Mouse (Mus musculus): ENCODE measurements around the gene Grik3. TPM values are rescaled to one million over a fixed set of nuclear protein-coding genes. Genes with fewer than 3 reads are reported as not detected.

The Grik3 gene
- polyA plus RNA-seq, 1 experiment from 2014 or later = 3.3 TPM

DNA sequence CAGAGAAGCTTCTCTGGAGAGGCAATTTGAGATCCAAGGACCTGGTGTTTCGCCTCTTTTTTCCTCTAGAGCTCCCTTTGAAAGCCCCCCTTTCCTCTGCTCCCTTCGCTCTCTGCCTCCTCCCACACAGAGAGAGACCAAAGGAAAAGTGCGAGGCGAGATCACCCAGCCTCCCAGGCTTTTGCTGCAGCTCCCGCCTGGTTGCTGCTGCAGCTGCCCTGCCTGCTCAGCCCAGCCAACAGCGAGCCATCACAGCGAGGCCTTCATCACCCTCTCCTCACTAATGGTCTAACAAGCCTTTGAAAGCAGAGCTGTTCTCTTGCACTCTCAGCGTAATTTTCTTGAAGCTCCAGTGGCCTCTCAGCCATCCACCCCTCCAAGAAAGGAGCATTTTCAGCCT is 196.6 kb downstream of the Grik3 start:
- H3K4me2 ChIP-seq (replicated peaks) = no peak overlapping the region
- no peak overlapping the region for H3K27ac ChIP-seq
- no peaks in the 10 kb centered on the region for H3K36me3 ChIP-seq

DNA sequence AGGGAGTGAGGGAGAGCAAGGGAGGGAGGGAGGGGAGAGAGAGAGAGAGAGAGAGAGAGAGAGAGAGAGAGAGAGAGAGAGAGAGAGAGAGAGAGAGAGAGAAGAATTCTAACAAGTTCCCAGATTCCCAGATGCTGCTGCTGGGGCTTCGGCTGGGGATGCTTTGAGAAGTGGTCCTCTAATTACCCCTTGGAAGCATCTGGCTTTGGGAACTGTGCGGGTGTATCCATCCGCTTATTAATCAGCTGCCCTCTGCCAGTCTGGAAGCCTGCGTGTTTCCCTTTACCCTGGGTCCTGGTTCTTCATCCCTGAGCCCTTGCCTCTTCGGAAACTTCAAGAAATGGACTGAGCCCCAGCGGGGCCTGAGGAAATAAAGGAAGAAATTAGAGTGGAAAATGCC is 204.9 kb downstream of the Grik3 start:
- Histone ChIP-seq H3K9me3 (no peaks in the 10 kb centered on the region), H3K27ac (no peak overlapping the region), H3K4me3 (no peak overlapping the region), H3K4me1 (peaks cover 30% of the 10 kb centered on the region), H3K9ac (no peak overlapping the region), H3K36me3 (no peaks in the 10 kb centered on the region), H3K27me3 (replicated peaks) (peaks cover 6% of the 10 kb centered on the region), H3K4me2 (replicated peaks) (peak overlapping the region; percentile 34)
- 26% methylated on average over 6 of the region's 6 CpGs for WGBS
- no peak for ATAC-seq (ENCODE audit: low FRiP score, low read depth)

More for the DNA sequence above, 196.6 kb downstream of the Grik3 start:
- ATAC-seq (ENCODE audit: low FRiP score, low read depth) = no peak
- no peak overlapping the region for H3K9ac ChIP-seq
- no peaks in the 10 kb centered on the region for H3K9me3 ChIP-seq
- H3K4me3 ChIP-seq = no peak overlapping the region
- H3K27me3 ChIP-seq (replicated peaks) = no peaks in the 10 kb centered on the region
- WGBS = 33% methylated on average over 8 of the region's 8 CpGs
- no peaks in the 10 kb centered on the region for H3K4me1 ChIP-seq

DNA sequence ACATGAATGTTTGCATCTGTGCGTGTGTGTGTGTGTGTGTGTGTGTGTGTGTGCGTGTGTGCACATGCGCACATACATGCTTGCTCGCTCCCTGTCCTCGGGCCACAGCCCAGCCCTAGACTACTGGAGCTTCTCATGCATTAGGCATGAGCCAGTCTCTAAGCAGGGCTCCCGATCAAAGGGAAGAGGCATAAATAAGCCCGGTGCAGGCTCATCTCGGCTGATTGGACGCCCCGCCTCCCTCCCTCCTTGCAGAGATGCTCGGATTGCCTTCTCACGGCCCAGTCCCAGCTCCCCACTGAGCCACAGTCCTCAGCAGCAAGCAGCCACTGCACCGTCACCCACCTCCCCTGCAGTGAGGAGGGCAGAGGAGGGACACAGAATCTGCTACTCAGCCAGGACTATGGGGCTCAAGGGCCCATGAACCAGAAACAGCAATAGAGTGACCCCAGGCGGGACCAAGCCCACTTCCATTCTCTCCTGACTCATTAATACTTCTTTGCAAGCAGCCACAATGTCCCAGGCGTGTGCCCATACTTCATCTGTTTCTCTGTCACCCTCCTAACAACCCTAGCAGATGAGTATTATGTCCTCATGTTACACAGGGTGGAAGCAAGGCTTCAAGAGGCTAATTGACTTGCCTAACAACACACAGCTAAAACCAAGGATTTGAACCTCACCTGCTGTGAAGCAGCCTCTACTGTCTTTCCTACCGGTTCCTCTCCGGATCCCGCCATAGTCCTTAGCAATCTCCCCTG is 205.9 kb downstream of the Grik3 start:
- peaks cover 30% of the 10 kb centered on the region for H3K4me1 ChIP-seq
- H3K36me3 ChIP-seq = no peaks in the 10 kb centered on the region
- H3K9me3 ChIP-seq = no peaks in the 10 kb centered on the region
- peaks cover 6% of the 10 kb centered on the region for H3K27me3 ChIP-seq (replicated peaks)
- H3K9ac ChIP-seq = no peak overlapping the region
- H3K27ac ChIP-seq = 0 out of 2 replicates have a peak overlapping the region, but pooled peaks have one; percentile 47
- WGBS = 8% methylated on average over 18 of the region's 18 CpGs
- ATAC-seq (ENCODE audit: low FRiP score, low read depth) = peak; percentile 98
- H3K4me3 ChIP-seq = no peak overlapping the region
- peak overlapping the region; percentile 40 for H3K4me2 ChIP-seq (replicated peaks)

GRCm38 (mm10) chr4:125697626-125698025 is 207.1 kb downstream of the Grik3 start:
- H3K27ac ChIP-seq = no peak overlapping the region
- WGBS = 23% methylated on average over 9 of the region's 9 CpGs
- H3K36me3 ChIP-seq = no peaks in the 10 kb centered on the region
- H3K9ac ChIP-seq = no peak overlapping the region; the same call in 1 of the 2 replicates
- H3K4me1 ChIP-seq = peaks cover 30% of the 10 kb centered on the region
- no peak for ATAC-seq (ENCODE audit: low FRiP score, low read depth)
- H3K4me3 ChIP-seq = no peak overlapping the region
- H3K4me2 ChIP-seq (replicated peaks) = no peak overlapping the region
- no peaks in the 10 kb centered on the region for H3K9me3 ChIP-seq
- H3K27me3 ChIP-seq (replicated peaks) = peaks cover 6% of the 10 kb centered on the region

GRCm38 (mm10) chr4:125699056-125699455 is 208.6 kb downstream of the Grik3 start:
- Histone ChIP-seq H3K4me1 (peaks cover 36% of the 10 kb centered on the region), H3K4me3 (no peak overlapping the region), H3K27ac (no peak overlapping the region), H3K36me3 (no peaks in the 10 kb centered on the region), H3K9me3 (no peaks in the 10 kb centered on the region), H3K4me2 (replicated peaks) (no peak overlapping the region), H3K27me3 (replicated peaks) (peaks cover 6% of the 10 kb centered on the region), H3K9ac (no peak overlapping the region)
- WGBS = 90% methylated on average over 7 of the region's 7 CpGs
- ATAC-seq (ENCODE audit: low FRiP score, low read depth) = no peak

GRCm38 (mm10) chr4:125700331-125700730 is 209.8 kb downstream of the Grik3 start:
- H3K27me3 ChIP-seq (replicated peaks) = peaks cover 6% of the 10 kb centered on the region; the same call in 1 of the 2 replicates
- ATAC-seq (ENCODE audit: low FRiP score, low read depth) = no peak
- no peak overlapping the region for H3K9ac ChIP-seq
- WGBS = 71% methylated on average over 8 of the region's 8 CpGs
- no peaks in the 10 kb centered on the region for H3K9me3 ChIP-seq
- no peaks in the 10 kb centered on the region for H3K36me3 ChIP-seq
- no peak overlapping the region for H3K27ac ChIP-seq
- H3K4me1 ChIP-seq = peaks cover 36% of the 10 kb centered on the region
- no peak overlapping the region for H3K4me2 ChIP-seq (replicated peaks)
- H3K4me3 ChIP-seq = no peak overlapping the region

DNA sequence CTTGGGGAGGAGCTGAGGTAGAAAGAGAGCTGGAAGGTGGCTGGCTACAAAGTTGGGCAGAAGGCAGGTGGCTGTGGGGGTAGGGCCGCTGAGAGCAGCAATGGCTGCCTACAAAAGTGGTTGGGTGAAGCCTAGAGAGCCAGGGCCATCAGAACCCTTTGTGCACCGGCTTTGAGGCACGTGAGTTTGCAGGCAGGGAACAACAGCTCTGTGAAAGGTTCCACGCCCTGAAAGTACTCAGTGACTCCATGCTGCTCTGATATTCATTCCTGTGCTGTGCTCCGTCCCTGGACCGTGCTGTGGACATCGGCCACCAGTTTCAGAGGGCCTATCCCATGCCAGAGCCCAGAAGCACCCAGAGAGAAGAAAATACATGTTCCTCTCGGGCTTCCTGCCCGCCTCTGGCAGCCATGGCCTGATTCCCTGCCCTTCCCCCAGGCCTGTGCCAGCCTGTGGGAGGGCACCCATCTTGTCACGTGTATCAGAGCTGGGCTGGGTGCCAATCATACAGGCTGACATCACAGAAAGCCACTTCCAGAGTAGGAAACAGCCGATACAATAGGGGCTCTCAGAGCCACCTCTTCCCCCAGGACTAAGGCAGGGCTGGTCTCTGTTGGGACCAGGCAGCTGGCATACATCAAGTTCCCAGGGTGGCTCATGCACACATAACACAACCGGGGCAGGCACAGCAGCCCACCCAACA is 212.3 kb downstream of the Grik3 start:
- H3K9me3 ChIP-seq = no peaks in the 10 kb centered on the region

GRCm38 (mm10) chr4:125703310-125703690 is 212.8 kb downstream of the Grik3 start:
- ATAC-seq (ENCODE audit: low FRiP score, low read depth) = no peak
- H3K4me1 ChIP-seq = peaks cover 6% of the 10 kb centered on the region

More for the DNA sequence above, 212.3 kb downstream of the Grik3 start:
- 73% methylated on average over 12 of the region's 12 CpGs for WGBS
- Histone ChIP-seq H3K9ac (no peak overlapping the region), H3K27me3 (replicated peaks) (peaks cover 6% of the 10 kb centered on the region; the same call in 1 of the 2 replicates), H3K4me3 (no peak overlapping the region), H3K36me3 (0 out of 2 replicates have a peak, but pooled peaks cover 4% of the 10 kb centered on the region), H3K4me1 (peaks cover 11% of the 10 kb centered on the region), H3K27ac (no peak overlapping the region), H3K4me2 (replicated peaks) (no peak overlapping the region)
- ATAC-seq (ENCODE audit: low FRiP score, low read depth) = peak; percentile 65

GRCm38 (mm10) chr4:125705746-125706145 is 215.2 kb downstream of the Grik3 start:
- Histone ChIP-seq H3K36me3 (0 out of 2 replicates have a peak, but pooled peaks cover 8% of the 10 kb centered on the region), H3K4me2 (replicated peaks) (no peak overlapping the region), H3K4me3 (no peak overlapping the region), H3K9me3 (no peaks in the 10 kb centered on the region), H3K9ac (no peak overlapping the region), H3K27me3 (replicated peaks) (no peaks in the 10 kb centered on the region), H3K4me1 (peaks cover 6% of the 10 kb centered on the region; the same call in 1 of the 2 replicates), H3K27ac (no peak overlapping the region)
- 73% methylated on average over 8 of the region's 8 CpGs for WGBS
- no peak for ATAC-seq (ENCODE audit: low FRiP score, low read depth)

More at GRCm38 (mm10) chr4:125703310-125703690, 212.8 kb downstream of the Grik3 start:
- Histone ChIP-seq H3K27ac (no peak overlapping the region), H3K36me3 (0 out of 2 replicates have a peak, but pooled peaks cover 8% of the 10 kb centered on the region), H3K9me3 (no peaks in the 10 kb centered on the region), H3K4me3 (no peak overlapping the region), H3K9ac (no peak overlapping the region), H3K4me2 (replicated peaks) (no peak overlapping the region), H3K27me3 (replicated peaks) (peaks cover 1% of the 10 kb centered on the region; the same call in 1 of the 2 replicates)
- WGBS = 45% methylated on average over 4 of the region's 4 CpGs

DNA sequence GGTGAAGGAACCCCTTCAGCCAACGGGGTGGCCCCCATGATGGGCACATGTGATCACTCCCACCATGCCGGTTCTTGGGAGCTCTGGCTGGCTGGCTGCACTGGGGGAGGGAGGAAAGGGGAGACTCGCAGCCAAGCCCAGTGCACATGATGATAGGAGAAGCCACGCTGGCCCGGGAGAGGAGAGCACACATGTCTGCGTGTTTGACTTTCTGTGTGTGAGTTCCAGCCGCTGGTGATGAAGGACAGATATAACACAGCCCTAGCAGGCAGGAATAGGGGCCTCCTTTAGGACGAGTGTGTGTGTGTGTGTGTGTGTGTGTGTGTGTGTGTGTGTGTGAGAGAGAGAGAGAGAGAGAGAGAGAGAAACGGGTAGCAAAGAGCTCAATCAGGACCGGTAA is 219.2 kb downstream of the Grik3 start:
- no peaks in the 10 kb centered on the region for H3K9me3 ChIP-seq
- H3K4me3 ChIP-seq = no peak overlapping the region
- no peak overlapping the region for H3K9ac ChIP-seq
- ATAC-seq (ENCODE audit: low FRiP score, low read depth) = no peak
- H3K4me2 ChIP-seq (replicated peaks) = no peak overlapping the region
- no peaks in the 10 kb centered on the region for H3K4me1 ChIP-seq
- no peaks in the 10 kb centered on the region; the same call in 1 of the 2 replicates for H3K27me3 ChIP-seq (replicated peaks)
- H3K36me3 ChIP-seq = 0 out of 2 replicates have a peak, but pooled peaks cover 8% of the 10 kb centered on the region
- H3K27ac ChIP-seq = no peak overlapping the region
- WGBS = 83% methylated on average over 10 of the region's 10 CpGs

- H3K36me3 ChIP-seq = no peaks in the 10 kb centered on the region
These were observed 227.4 kb downstream of the Grik3 start for GRCm38 (mm10) chr4:125717881-125718280.

GRCm38 (mm10) chr4:125718429-125719140 is 228.1 kb downstream of the Grik3 start:
- Histone ChIP-seq H3K36me3 (no peaks in the 10 kb centered on the region), H3K4me2 (replicated peaks) (peak overlapping the region; percentile 12; the same call in 1 of the 2 replicates), H3K4me1 (peaks cover 43% of the 10 kb centered on the region), H3K9ac (no peak overlapping the region), H3K9me3 (no peaks in the 10 kb centered on the region), H3K27me3 (replicated peaks) (no peaks in the 10 kb centered on the region), H3K27ac (no peak overlapping the region), H3K4me3 (no peak overlapping the region)
- ATAC-seq (ENCODE audit: low FRiP score, low read depth) = peak; percentile 60
- WGBS = 15% methylated on average over 18 of the region's 18 CpGs

More at GRCm38 (mm10) chr4:125717881-125718280, 227.4 kb downstream of the Grik3 start:
- no peak overlapping the region for H3K9ac ChIP-seq
- H3K4me3 ChIP-seq = no peak overlapping the region
- H3K4me2 ChIP-seq (replicated peaks) = 0 out of 2 replicates have a peak overlapping the region, but pooled peaks have one; percentile 12
- H3K27ac ChIP-seq = no peak overlapping the region
- H3K4me1 ChIP-seq = peaks cover 43% of the 10 kb centered on the region
- no peaks in the 10 kb centered on the region for H3K9me3 ChIP-seq
- 20% methylated on average over 6 of the region's 6 CpGs for WGBS
- ATAC-seq (ENCODE audit: low FRiP score, low read depth) = no peak
- no peaks in the 10 kb centered on the region for H3K27me3 ChIP-seq (replicated peaks)
